Mouse (Mus musculus): Measurements from ENCODE around the gene BC035044. TPM values are rescaled to one million over a fixed set of nuclear protein-coding genes. Genes with fewer than 3 reads are reported as not detected.
"Not testable (repeated sequence)": the region's sequence is repeated elsewhere in the genome, so short reads cannot be mapped to it uniquely, and the experiment has no call there.

The BC035044 gene
- polyA plus RNA-seq, 1 experiment from 2014 or later = 0.88 TPM

DNA sequence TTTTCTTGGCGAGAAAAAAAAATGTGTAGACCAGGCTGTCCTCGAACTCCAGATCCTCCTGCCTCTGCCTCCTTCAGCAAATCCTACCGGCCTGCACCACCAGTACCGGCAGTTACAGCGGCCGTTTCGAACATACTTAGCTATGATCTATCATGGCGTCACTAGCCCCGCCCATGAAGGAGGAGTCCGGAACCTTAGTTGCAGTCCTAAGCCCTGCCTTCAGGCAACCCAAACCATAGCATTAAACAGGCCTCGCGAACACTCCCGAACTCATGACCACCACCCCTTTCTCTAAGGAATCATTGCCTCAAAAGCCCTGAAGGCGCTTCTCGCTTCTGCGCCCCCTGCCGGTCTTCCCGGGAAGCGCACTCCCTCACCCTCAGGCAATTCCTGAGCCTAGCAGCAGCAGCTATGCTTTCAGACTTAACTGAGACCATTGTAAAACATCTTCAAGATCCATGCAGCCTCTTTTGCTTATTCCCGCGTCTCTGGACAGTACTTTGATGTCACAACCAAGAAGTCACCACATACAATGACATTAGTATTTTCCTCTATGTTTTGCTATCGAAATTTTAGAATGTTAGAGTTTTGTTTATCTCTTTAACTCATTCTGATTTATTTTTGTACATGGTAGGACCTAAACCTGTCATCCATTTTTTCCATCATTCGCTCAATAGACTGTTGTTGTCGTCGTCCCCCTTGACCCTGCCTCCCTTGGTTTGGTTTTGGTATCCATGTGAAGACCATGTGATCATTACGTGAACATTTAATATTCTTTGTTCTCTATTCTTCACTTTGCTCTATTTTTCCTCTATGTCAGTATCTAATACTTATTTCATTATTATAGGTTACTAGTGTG lies 87.7 kb downstream of the BC035044 start:
- Histone ChIP-seq H3K27me3 (ENCODE audit: control insufficient read depth, insufficient read depth, low read length) (no peaks in the 10 kb centered on the region), H3K4me1 (replicated peaks; ENCODE audit: control insufficient read depth, insufficient read depth, low read length) (no peaks in the 10 kb centered on the region), H3K4me3 (ENCODE audit: low read depth, low read length) (peak overlapping the region; percentile 37), H3K9me3 (ENCODE audit: control insufficient read depth, low read length) (no peaks in the 10 kb centered on the region), H3K36me3 (ENCODE audit: control insufficient read depth, insufficient read depth, low read length) (no peaks in the 10 kb centered on the region), H3K4me2 (ENCODE audit: low read depth, low read length, severe bottlenecking) (peak overlapping the region; percentile 53), H3K9ac (ENCODE audit: low read length) (peak overlapping the region; percentile 51; the same call in 1 of the 2 replicates), H3K27ac (ENCODE audit: low read depth, low read length) (no peak overlapping the region)
- ATAC-seq (replicated peaks; ENCODE audit: low FRiP score) = peak; percentile 90
- 5% methylated on average over 26 of the region's 26 CpGs for WGBS
- DNase-seq (ENCODE audit: low spot score) = peak; percentile 98

DNA sequence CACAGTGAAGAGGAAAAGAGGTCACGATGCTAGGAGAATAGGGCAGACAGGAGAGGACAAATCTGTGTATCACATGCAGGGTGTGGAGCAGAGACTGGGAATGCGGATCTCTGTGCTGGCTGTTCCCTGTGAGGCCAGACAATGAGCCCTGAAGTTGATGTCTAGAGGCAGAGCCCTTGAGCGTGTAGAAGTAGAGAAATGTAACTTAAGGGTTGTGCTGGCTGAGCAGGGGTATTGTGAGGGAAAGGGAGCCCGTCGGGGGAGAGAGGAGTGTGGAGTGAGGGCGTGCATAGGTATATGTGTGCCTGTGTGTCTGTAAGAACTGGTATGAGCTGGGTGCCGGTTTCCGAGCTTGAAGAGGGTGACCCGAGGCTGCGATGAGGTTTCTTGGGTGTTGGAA lies 88.4 kb downstream of the BC035044 start:
- no peak overlapping the region for H3K27ac ChIP-seq (ENCODE audit: low read depth, low read length)
- 7% methylated on average over 10 of the region's 10 CpGs for WGBS
- DNase-seq (ENCODE audit: low spot score) = no peak

GRCm38 (mm10) chr6:128800696-128801095 lies 90.2 kb downstream of the BC035044 start:
- not testable (repeated sequence) for H3K4me1 ChIP-seq (replicated peaks; ENCODE audit: control insufficient read depth, insufficient read depth, low read length); DNase-seq (ENCODE audit: low spot score); H3K4me2 ChIP-seq (ENCODE audit: low read depth, low read length, severe bottlenecking); H3K27me3 ChIP-seq (ENCODE audit: control insufficient read depth, insufficient read depth, low read length); H3K36me3 ChIP-seq (ENCODE audit: control insufficient read depth, insufficient read depth, low read length); H3K4me3 ChIP-seq (ENCODE audit: low read depth, low read length); ATAC-seq (replicated peaks; ENCODE audit: low FRiP score); H3K27ac ChIP-seq (ENCODE audit: low read depth, low read length); H3K9ac ChIP-seq (ENCODE audit: low read length); H3K9me3 ChIP-seq (ENCODE audit: control insufficient read depth, low read length)
- WGBS = 82% methylated on average over 5 of the region's 5 CpGs

More for the DNA sequence above, 88.4 kb downstream of the BC035044 start:
- Histone ChIP-seq H3K9ac (ENCODE audit: low read length) (peak overlapping the region; percentile 51; the same call in 1 of the 2 replicates), H3K9me3 (ENCODE audit: control insufficient read depth, low read length) (no peaks in the 10 kb centered on the region), H3K4me2 (ENCODE audit: low read depth, low read length, severe bottlenecking) (peak overlapping the region; percentile 53), H3K4me3 (ENCODE audit: low read depth, low read length) (peak overlapping the region; percentile 37), H3K4me1 (replicated peaks; ENCODE audit: control insufficient read depth, insufficient read depth, low read length) (no peaks in the 10 kb centered on the region), H3K36me3 (ENCODE audit: control insufficient read depth, insufficient read depth, low read length) (no peaks in the 10 kb centered on the region), H3K27me3 (ENCODE audit: control insufficient read depth, insufficient read depth, low read length) (no peaks in the 10 kb centered on the region)
- peak; percentile 43 for ATAC-seq (replicated peaks; ENCODE audit: low FRiP score)

GRCm38 (mm10) chr6:128799896-128800270 lies 91.0 kb downstream of the BC035044 start:
- ATAC-seq (replicated peaks; ENCODE audit: low FRiP score) (no peak), DNase-seq (ENCODE audit: low spot score) (no peak)
- Histone ChIP-seq H3K4me2 (ENCODE audit: low read depth, low read length, severe bottlenecking) (peak overlapping the region; percentile 49), H3K4me1 (replicated peaks; ENCODE audit: control insufficient read depth, insufficient read depth, low read length) (no peaks in the 10 kb centered on the region), H3K4me3 (ENCODE audit: low read depth, low read length) (peak overlapping the region; percentile 53), H3K27ac (ENCODE audit: low read depth, low read length) (no peak overlapping the region), H3K36me3 (ENCODE audit: control insufficient read depth, insufficient read depth, low read length) (no peaks in the 10 kb centered on the region), H3K9me3 (ENCODE audit: control insufficient read depth, low read length) (no peaks in the 10 kb centered on the region), H3K27me3 (ENCODE audit: control insufficient read depth, insufficient read depth, low read length) (no peaks in the 10 kb centered on the region), H3K9ac (ENCODE audit: low read length) (peak overlapping the region; percentile 54)
- 29% methylated on average over 7 of the region's 7 CpGs for WGBS

DNA sequence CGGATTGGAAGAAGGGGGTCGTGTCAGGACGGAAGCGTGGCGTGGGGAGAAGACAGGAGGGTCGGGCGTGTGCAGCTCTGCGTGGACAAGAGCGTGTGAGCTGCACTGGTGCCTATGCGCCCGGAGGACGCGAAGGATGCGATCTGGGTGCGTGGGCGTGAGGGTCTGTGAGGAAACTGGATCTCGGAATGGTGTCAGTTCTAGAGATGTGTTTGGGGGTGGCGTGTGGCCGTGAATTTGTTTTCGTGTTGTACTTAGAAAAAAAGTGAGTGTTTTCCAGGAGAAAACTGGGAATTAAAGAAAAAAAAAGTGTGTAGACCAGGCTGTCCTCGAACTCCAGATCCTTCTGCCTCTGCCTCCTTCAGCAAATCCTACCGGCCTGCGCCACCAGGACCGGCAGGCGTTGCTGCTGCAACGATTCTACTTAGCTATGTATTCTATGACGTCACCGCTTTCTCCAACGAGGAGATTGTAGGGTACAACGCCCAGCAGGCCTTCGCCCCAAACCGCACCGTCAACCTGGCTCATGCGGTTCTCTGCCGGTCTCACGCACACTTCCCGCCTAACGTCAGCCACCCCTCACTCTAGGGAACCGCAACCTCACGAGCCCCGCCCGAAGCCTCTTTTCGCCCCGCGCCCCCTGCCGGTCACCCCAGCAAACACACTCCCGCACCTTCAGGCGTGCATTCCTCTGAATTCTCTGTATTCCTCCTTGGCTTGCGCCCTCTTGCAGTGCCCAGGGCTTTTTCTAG lies 91.6 kb downstream of the BC035044 start:
- H3K27me3 ChIP-seq (ENCODE audit: control insufficient read depth, insufficient read depth, low read length); H3K4me1 ChIP-seq (replicated peaks; ENCODE audit: control insufficient read depth, insufficient read depth, low read length); H3K36me3 ChIP-seq (ENCODE audit: control insufficient read depth, insufficient read depth, low read length); H3K9me3 ChIP-seq (ENCODE audit: control insufficient read depth, low read length): not testable (repeated sequence)
- Histone ChIP-seq H3K4me3 (ENCODE audit: low read depth, low read length) (peak overlapping the region; percentile 53), H3K9ac (ENCODE audit: low read length) (peak overlapping the region; percentile 60), H3K27ac (ENCODE audit: low read depth, low read length) (peak overlapping the region; percentile 46; the same call in 1 of the 2 replicates), H3K4me2 (ENCODE audit: low read depth, low read length, severe bottlenecking) (peak overlapping the region; percentile 49)
- ATAC-seq (replicated peaks; ENCODE audit: low FRiP score) (peak; percentile 72), DNase-seq (ENCODE audit: low spot score) (peak; percentile 94)
- under 1% methylated on average over 49 of the region's 49 CpGs for WGBS

Small RNA genes within 50 kb of the gene (microRNA-seq; reads per million reads assigned to microRNA genes)
- not detected for gene Gm27336 (ENCODE audit: insufficient number of aligned reads)

Other genes starting within 250 kb of the BC035044 start
- gene Clec2h, start 228.7 kb downstream of the BC035044 start, polyA plus RNA-seq (2014; fragmentation: Nextera tagmentation; extraction: Ambion mirVana) = not detected in 2 replicates
- gene Klrb1, start 168.1 kb downstream of the BC035044 start, polyA plus RNA-seq (2014; fragmentation: Nextera tagmentation; extraction: Ambion mirVana) = not detected in 2 replicates
- not detected in 2 replicates for gene Klrb1c, start 101.9 kb downstream of the BC035044 start, polyA plus RNA-seq (2014; fragmentation: Nextera tagmentation; extraction: Ambion mirVana)
- gene Gm44511, start 64.8 kb downstream of the BC035044 start, polyA plus RNA-seq (2014; fragmentation: Nextera tagmentation; extraction: Ambion mirVana) = not detected in 2 replicates
- gene Klrb1b, start 64.8 kb downstream of the BC035044 start, polyA plus RNA-seq (2014; fragmentation: Nextera tagmentation; extraction: Ambion mirVana) = not detected in 2 replicates
- gene Clec2i, start 3.5 kb downstream of the BC035044 start, polyA plus RNA-seq (2014; fragmentation: Nextera tagmentation; extraction: Ambion mirVana) = not detected in 2 replicates
- gene Clec2g, start 43.3 kb upstream of the BC035044 start, polyA plus RNA-seq (2014; fragmentation: Nextera tagmentation; extraction: Ambion mirVana) = not detected in 2 replicates
- gene Klrb1f, start 154.8 kb upstream of the BC035044 start, polyA plus RNA-seq (2014; fragmentation: Nextera tagmentation; extraction: Ambion mirVana) = 0.23 TPM in 1 of 2 replicates, not detected in the other
- gene Clec2e, start 209.8 kb upstream of the BC035044 start, polyA plus RNA-seq (2014; fragmentation: Nextera tagmentation; extraction: Ambion mirVana) = not detected in 2 replicates

All from forebrain, embryonic 11.5 days (tissue).